Mouse (Mus musculus) midbrain, embryonic 14.5 days (tissue): ENCODE measurements around the gene Slc25a19. TPM values are rescaled to one million over a fixed set of nuclear protein-coding genes. Genes with fewer than 3 reads are reported as not detected.

Experiments used
- ATAC-seq: fragments of 200-750 bp; cut with Nextera tagmentation; 2 replicates; pipeline ENCODE4 v1.8.0; 2017; ENCODE audit warnings: moderate number of reproducible peaks, moderate library complexity; ENCODE audit not compliant: low FRiP score, low TSS enrichment
- DNase-seq: peaks from one replicate; pipeline ENCODE4 v3.0.0-alpha.2; 2015
- H3K27ac ChIP-seq: fragments of 300-500 bp; sonication (generic); replicated peaks from 2 replicates; pipeline ENCODE4 v1.5.1; 2014; ENCODE audit warnings: mild to moderate bottlenecking, low read depth, low read length, moderate library complexity
- H3K27me3 ChIP-seq: fragments of 300-500 bp; sonication (generic); 2 replicates; pipeline ENCODE4 v1.6.1; 2014; ENCODE audit warnings: low read length, control low read depth, mixed read lengths; ENCODE audit not compliant: control insufficient read depth, insufficient read depth
- H3K36me3 ChIP-seq: fragments of 300-500 bp; sonication (generic); 2 replicates; pipeline ENCODE4 v1.6.1; 2014; ENCODE audit warnings: low read length, control low read depth; ENCODE audit not compliant: control insufficient read depth, insufficient read depth
- H3K4me1 ChIP-seq: fragments of 300-500 bp; sonication (generic); 2 replicates; pipeline ENCODE4 v1.6.1; 2014; ENCODE audit warnings: mild to moderate bottlenecking, antibody characterized with exemption, low read length, control low read depth; ENCODE audit not compliant: control insufficient read depth, insufficient read depth
- H3K4me2 ChIP-seq: fragments of 300-500 bp; sonication (generic); 2 replicates; pipeline ENCODE4 v1.6.1; 2014; ENCODE audit warnings: mild to moderate bottlenecking, low read length, moderate library complexity
- H3K4me3 ChIP-seq: fragments of 300-500 bp; sonication (generic); replicated peaks from 2 replicates; pipeline ENCODE4 v1.5.1; 2014; ENCODE audit warnings: low read depth, low read length
- H3K9ac ChIP-seq: fragments of 300-500 bp; sonication (generic); replicated peaks from 2 replicates; pipeline ENCODE4 v1.6.1; 2014; ENCODE audit warnings: mild to moderate bottlenecking, low read length, moderate library complexity
- H3K9me3 ChIP-seq: fragments of 300-500 bp; sonication (generic); 2 replicates; pipeline ENCODE4 v1.6.1; 2016; ENCODE audit warnings: low read length, control low read depth, mixed read lengths; ENCODE audit not compliant: control insufficient read depth
- WGBS: fragments of 180-500 bp; shearing (Covaris S2); extraction: QIAGEN DNeasy Blood & Tissue Kit; methylation state at CpG from one replicate; pipeline ENCODE4 v1.1.7; 2014; 5-methylcytosine and 5-hydroxymethylcytosine counted together
- polyA plus RNA-seq: library from polyadenylated mRNA; unstranded; fragments of >200 nt; fragmentation: Nextera tagmentation; extraction: Ambion mirVana; gene quantifications from 2 replicates; pipeline ENCODE4 v1.2.1, GENCODE M21; 2014

Gene Slc25a19
- polyA plus RNA-seq, 1 experiment from 2014 or later, result 35.8 TPM

DNA sequence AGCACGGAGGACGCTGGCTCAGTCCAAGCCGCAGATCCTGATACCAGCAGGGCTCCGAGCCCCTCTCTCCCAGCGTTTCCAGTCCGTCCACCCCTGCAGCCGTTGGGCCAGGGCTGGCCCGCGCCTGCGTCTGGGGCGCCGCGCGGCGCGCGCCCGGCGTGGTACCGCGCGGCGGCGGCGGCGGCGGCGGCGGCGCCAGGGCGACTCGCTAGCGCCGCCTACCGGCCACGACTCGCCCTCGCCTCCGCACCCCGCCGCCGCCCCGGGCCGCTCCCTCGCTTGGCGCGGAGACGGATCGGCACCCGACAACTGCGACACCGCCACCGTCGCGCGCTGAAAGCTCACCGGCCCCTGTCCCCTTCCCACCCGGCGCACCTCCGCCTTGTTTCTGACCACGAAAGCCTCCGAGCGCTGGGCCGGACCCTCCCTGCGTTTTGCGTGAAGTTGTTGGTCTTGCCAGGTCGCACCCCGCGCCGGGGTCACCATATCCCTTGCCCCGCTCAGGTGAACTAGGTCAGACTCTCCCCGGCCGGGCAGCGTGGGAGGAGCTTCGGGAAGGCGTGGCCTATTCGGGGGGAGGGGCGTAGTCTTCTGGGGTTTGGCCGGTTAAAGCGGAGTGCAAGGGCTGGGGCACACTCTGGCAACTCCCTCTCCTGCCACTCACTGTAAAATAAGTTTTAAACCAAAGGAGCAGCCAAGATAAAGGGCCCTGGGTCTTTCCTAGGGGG is 15.5 kb downstream of the Slc25a19 start, which contains the start of gene Mif4gd:
Mif4gd (minus strand) TSS at position 560 of the 728 bp plus-strand sequence.
- under 1% methylated on average over 73 of the region's 80 CpGs for WGBS
- Histone ChIP-seq H3K9ac (peak within 1 kb of the TSS; percentile 55), H3K4me1 (peaks cover 9% of the 10 kb centered on the region; the same call in 1 of the 2 replicates), H3K36me3 (peaks cover 47% of the 10 kb centered on the region), H3K4me2 (peak within 1 kb of the TSS; percentile 92), H3K27me3 (no peaks in the 10 kb centered on the region), H3K27ac (peak within 1 kb of the TSS; percentile 73), H3K4me3 (peak within 1 kb of the TSS; percentile 52), H3K9me3 (no peaks in the 10 kb centered on the region)
- DNase-seq (peak; percentile 88), ATAC-seq (peak; percentile 80)

DNA sequence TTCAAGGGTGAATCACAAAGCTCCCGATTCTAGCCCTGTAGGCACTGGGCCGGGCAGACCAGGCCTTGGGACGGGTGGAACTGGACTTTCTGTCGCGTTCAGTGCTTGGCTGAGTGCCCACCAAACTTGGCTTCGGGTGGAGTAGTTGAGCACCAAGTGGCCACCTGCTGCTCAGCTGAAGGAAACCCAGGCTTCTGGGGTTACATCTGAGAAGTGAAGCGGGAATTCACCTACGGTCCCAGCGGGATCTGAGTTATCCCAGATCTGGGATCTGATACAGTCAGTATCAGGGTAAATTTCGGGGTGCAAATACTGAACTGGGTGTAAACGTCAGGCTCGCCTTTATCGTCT is 16.1 kb downstream of the Slc25a19 start:
- Histone ChIP-seq H3K27me3 (no peaks in the 10 kb centered on the region), H3K9me3 (no peaks in the 10 kb centered on the region), H3K36me3 (peaks cover 47% of the 10 kb centered on the region), H3K9ac (peak overlapping the region; percentile 55), H3K4me2 (peak overlapping the region; percentile 92), H3K27ac (peak overlapping the region; percentile 73), H3K4me1 (peaks cover 9% of the 10 kb centered on the region; the same call in 1 of the 2 replicates), H3K4me3 (peak overlapping the region; percentile 52)
- ATAC-seq (no peak), DNase-seq (peak; percentile 62)
- 2% methylated on average over 13 of the region's 13 CpGs for WGBS

GRCm38 (mm10) chr11:115611173-115611572 is 16.9 kb downstream of the Slc25a19 start:
- no peaks in the 10 kb centered on the region for H3K27me3 ChIP-seq
- H3K27ac ChIP-seq, result no peak overlapping the region
- H3K4me1 ChIP-seq, result peaks cover 9% of the 10 kb centered on the region; the same call in 1 of the 2 replicates
- H3K9ac ChIP-seq, result no peak overlapping the region
- ATAC-seq (no peak), DNase-seq (no peak)
- no peak overlapping the region for H3K4me2 ChIP-seq
- H3K36me3 ChIP-seq, result peaks cover 51% of the 10 kb centered on the region
- WGBS, result 76% methylated on average over 6 of the region's 6 CpGs
- H3K4me3 ChIP-seq, result no peak overlapping the region
- no peaks in the 10 kb centered on the region for H3K9me3 ChIP-seq

DNA sequence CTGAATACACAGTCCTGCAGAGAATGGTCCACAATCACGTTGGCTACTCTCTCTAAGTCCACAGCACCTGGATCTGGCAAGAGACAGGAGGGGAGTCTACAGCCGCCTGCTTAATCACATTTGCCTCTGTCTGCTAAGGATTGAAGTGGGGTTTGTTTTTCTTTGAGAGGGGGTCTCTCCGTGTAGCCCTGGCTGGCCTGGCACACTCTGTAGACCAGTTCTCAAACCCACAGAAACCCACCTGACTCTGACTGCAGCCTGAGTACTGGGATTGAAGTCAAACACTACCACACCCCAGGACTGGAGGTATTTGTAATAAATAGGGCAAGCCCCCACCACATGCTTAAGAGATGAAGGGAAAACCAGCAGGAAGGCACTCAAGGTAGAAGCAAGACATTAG is 18.5 kb downstream of the Slc25a19 start:
- H3K4me1 ChIP-seq, result peaks cover 13% of the 10 kb centered on the region
- H3K36me3 ChIP-seq, result peaks cover 45% of the 10 kb centered on the region
- ATAC-seq (no peak), DNase-seq (no peak)
- 64% methylated on average over 3 of the region's 3 CpGs for WGBS
- no peak overlapping the region for H3K27ac ChIP-seq
- no peaks in the 10 kb centered on the region for H3K27me3 ChIP-seq
- no peaks in the 10 kb centered on the region for H3K9me3 ChIP-seq
- H3K4me3 ChIP-seq, result no peak overlapping the region
- no peak overlapping the region for H3K4me2 ChIP-seq
- no peak overlapping the region for H3K9ac ChIP-seq

DNA sequence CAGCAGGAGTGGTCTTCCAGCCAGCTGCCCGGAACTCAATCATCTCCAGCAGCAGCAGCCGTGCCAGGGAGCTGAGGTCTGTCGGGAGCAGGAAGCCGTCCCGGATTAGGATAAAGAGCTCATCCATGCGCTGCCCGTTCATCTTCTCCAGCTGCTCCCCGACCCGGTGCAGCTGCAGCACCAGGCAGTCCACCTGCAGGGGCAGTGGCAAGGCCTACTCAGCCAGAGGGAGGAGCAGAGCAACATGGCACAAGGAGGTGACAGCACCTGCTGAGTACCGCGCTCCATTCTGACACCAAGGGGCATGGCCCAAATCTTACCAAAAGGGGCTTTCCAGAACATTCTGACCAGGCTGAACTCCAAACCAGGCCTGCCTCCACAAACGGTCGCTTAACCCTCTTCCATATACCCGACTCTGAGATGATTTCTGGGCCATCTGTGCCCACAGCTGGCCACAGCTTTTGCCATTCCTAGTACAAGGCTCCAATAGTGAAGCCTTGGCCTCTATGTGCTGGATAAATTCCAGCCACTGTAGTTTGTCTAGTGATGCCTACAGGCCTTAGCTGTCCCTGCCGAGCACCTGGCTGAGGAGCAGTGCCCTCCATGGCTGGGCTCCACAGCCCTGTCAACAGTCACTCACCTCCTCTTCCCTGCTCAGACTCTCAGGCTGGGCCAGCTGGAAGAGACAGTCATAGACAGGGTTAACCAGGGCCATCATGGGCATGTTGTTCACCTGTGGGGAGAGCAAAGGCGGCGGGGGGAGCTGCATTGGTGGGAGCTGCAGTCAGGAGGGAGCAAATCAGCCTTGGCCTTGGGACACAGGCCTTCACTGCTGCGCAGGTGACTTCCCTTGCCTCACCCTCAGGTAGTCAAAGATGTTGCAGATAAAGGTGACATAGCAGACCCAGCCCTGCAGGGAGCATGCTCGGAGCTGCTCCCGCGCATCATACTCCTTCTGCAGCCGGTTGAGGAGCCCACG is 19.4 kb downstream of the Slc25a19 start:
- H3K9ac ChIP-seq, result no peak overlapping the region; the same call in 1 of the 2 replicates
- H3K4me3 ChIP-seq, result no peak overlapping the region
- peaks cover 43% of the 10 kb centered on the region for H3K36me3 ChIP-seq
- no peaks in the 10 kb centered on the region for H3K9me3 ChIP-seq
- peaks cover 14% of the 10 kb centered on the region for H3K4me1 ChIP-seq
- H3K27me3 ChIP-seq, result no peaks in the 10 kb centered on the region
- no peak overlapping the region for H3K4me2 ChIP-seq
- ATAC-seq, result no peak
- H3K27ac ChIP-seq, result no peak overlapping the region
- no peak for DNase-seq
- 80% methylated on average over 23 of the region's 23 CpGs for WGBS

- ATAC-seq, result no peak
- Histone ChIP-seq H3K27ac (no peak overlapping the region), H3K4me2 (no peak overlapping the region), H3K9ac (no peak overlapping the region), H3K36me3 (peaks cover 43% of the 10 kb centered on the region), H3K9me3 (no peaks in the 10 kb centered on the region), H3K27me3 (no peaks in the 10 kb centered on the region), H3K4me3 (no peak overlapping the region), H3K4me1 (peaks cover 18% of the 10 kb centered on the region)
- WGBS, result 94% methylated on average over 18 of the region's 18 CpGs
- DNase-seq, result no peak
Measured at GRCm38 (mm10) chr11:115606733-115607132, 21.4 kb downstream of the Slc25a19 start.

- ATAC-seq (peak; percentile 34; the same call in 1 of the 2 replicates), DNase-seq (no peak)
- H3K36me3 ChIP-seq, result peaks cover 39% of the 10 kb centered on the region
Measured at GRCm38 (mm10) chr11:115604304-115604696, 23.8 kb downstream of the Slc25a19 start.

DNA sequence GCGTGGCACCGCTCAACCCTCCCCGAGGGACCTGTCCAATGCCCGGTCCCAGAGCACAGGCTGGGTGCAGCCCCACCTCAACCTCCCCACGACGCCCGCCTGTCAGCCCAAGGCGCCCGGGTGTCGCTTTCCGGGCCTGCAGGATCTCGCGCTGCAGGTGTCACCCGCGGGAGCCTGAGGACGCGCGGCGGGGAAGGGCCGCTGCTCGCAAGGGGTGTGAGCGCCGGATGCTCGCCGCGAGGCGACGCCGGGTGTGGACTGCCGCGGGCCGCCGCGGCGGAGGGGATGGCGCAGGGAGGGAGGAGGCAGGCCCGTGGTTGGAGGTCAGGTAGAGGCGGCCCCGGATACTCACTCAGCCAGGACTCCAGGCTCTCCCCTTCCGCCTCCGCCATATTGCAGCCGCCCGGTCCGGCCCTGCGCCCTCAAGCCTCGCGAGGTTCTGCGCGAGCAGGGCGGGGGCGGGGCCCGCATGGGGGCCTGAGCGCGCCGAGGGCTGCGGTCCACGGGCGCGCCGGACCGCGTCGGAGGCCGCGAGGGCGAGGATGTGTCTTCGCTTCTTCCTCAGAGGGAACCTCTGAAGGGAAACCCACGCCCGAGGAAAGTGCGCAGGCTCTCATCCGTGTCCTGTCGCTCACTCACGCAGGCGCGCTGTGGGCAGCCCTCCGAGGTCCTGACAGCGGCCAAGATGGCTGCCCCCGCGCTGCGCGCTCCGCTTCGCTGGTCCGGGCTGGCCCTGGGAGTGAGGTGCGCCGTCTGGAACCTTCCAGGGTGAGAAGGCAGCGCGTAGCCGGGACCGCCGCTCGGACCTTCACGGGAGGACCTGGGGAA is 24.4 kb downstream of the Slc25a19 start, which contains the start of the genes Mrps7 and Gga3:
Mrps7 (plus strand) TSS at position 450 of the 828 bp plus-strand sequence.
Gga3 (minus strand) TSS at position 576 of the 828 bp plus-strand sequence.
- Histone ChIP-seq H3K4me2 (peak within 1 kb of the TSS; percentile 94), H3K4me3 (peak within 1 kb of the TSS; percentile 99), H3K4me1 (peaks cover 18% of the 10 kb centered on the region), H3K36me3 (peaks cover 37% of the 10 kb centered on the region), H3K9ac (peak within 1 kb of the TSS; percentile 92), H3K9me3 (no peaks in the 10 kb centered on the region), H3K27ac (peak within 1 kb of the TSS; percentile 95), H3K27me3 (no peaks in the 10 kb centered on the region)
- ATAC-seq (peak; percentile 96), DNase-seq (peak; percentile 96)
- WGBS, result under 1% methylated on average over 80 of the region's 93 CpGs

More at GRCm38 (mm10) chr11:115604304-115604696, 23.8 kb downstream of the Slc25a19 start:
- H3K4me1 ChIP-seq, result peaks cover 18% of the 10 kb centered on the region
- peak overlapping the region; percentile 95 for H3K27ac ChIP-seq
- peak overlapping the region; percentile 99 for H3K4me3 ChIP-seq
- peak overlapping the region; percentile 92 for H3K9ac ChIP-seq
- no peaks in the 10 kb centered on the region for H3K9me3 ChIP-seq
- H3K27me3 ChIP-seq, result no peaks in the 10 kb centered on the region
- H3K4me2 ChIP-seq, result peak overlapping the region; percentile 94
- under 1% methylated on average over 26 of the region's 26 CpGs for WGBS
